Mouse (Mus musculus) brain, embryonic 14.5 days (tissue): ENCODE data around the gene Cysrt1. TPM values are rescaled to one million over a fixed set of nuclear protein-coding genes. Genes with fewer than 3 reads are reported as not detected.

Source experiments
- DNase-seq: peaks from one replicate; pipeline ENCODE4 v3.0.0-alpha.2; 2011; ENCODE audit warnings: low read depth
- CTCF ChIP-seq: fragments of 200-500 bp; IDR thresholded peaks from 2 replicates; pipeline ENCODE4 v1.5.1; 2012; ENCODE audit warnings: inconsistent platforms, mild to moderate bottlenecking, moderate library complexity, borderline replicate concordance; ENCODE audit not compliant: insufficient read depth, insufficient read length; ENCODE audit errors: extremely low read depth
- POLR2A ChIP-seq: fragments of 200-500 bp; IDR thresholded peaks from 2 replicates; pipeline ENCODE4 v1.6.1; 2012; ENCODE audit warnings: mild to moderate bottlenecking, inconsistent platforms, borderline replicate concordance; ENCODE audit not compliant: poor library complexity, insufficient read depth, insufficient read length, severe bottlenecking; ENCODE audit errors: extremely low read depth
- polyA plus RNA-seq: library from polyadenylated mRNA; depleted of rRNA; stranded (reverse); fragments of >200 nt; gene quantifications from 2 replicates; pipeline ENCODE4 v1.2.3, GENCODE M21; 2012; rRNA removed

The Cysrt1 gene
- polyA plus RNA-seq: 0.10 and 0.67 TPM in 2 replicates

DNA sequence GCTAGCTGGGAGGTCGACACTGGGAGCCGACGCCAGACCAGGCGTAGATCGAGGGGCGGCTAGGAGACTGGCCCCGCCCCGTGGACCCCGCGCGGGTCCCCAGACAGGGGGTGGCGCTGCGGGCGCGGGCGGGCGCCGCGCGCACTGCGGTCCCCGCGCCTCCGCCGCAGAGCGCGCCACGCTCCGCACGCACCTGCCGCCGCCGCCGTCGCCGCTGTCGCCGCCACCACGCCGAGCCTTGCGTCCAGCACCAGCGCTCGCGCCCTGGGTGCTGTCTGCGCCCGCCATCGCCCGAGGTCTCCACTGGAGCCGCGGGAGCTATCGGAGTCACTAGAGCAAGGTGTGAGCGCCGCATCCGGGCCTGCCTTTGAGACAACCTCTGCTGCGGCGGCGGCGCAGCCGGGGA is at the start of gene Cysrt1, which contains the start of gene Rnf208:
Cysrt1 (minus strand) TSS at position 352 of the 406 bp plus-strand sequence.
Rnf208 (plus strand) TSS at position 155 of the 406 bp plus-strand sequence.
- no peak for TF ChIP-seq CTCF
- peak; percentile 63 for TF ChIP-seq POLR2A
- DNase-seq: peak; percentile 56

DNA sequence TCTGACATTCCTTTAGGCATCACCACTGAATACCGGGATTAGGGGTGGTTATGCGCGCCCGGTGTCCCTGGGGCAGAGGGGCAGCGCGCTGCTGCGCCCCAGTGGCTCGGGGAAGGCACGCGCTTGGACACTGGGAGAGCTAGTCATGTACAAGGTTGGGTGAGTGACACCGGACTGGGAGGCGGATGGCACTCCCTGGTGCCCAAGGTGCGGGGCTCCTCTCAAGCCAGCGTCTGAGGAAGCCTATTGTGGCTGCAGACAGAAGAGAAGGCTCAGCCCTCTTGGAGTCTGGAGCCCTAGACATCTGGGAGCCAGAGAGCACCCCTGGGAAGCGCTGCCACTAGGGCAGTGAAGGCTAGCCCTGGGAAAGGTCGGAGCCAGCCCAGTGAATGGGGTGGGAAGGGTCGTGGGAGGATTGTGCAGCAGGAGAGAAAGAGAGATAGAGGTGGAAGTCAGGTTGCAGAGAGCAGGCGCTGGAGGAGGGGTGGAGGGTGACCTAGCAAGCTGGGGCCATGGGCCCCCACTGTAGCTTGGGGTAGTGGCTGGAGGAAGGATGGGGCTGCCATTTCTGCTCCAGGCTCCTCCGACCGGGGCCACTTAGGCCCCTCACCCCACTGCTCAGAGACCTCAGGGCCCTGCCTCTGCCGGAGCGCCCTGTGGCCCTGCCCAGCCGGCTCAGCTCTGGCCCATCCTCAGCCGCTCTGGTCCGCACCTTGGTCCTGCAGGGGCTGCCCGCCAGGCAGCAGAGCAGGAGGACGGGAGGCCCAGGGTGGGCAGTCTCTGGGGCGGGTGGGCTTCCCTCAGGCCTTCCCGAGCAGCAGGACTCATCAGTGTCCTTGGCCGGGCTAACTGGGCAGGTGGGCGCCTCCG is 49.2 kb upstream of the Cysrt1 start:
- TF ChIP-seq POLR2A (no peak), CTCF (no peak)
- no peak for DNase-seq

DNA sequence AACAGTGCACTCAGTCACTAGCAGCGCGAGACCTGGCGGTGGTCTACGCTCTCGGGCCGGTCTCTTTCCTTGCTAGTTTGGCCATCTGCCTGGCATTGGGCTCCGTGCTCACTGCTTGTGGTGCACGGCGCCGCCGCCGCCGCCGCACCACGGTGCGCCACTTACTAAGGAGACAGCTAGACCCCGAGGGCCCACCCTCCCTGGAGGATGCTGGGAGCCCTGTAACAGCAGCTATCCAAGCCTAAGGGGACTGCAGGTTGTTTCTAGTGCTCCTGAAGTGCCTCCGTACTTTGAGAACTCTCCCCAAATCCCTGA is 48.5 kb upstream of the Cysrt1 start:
- TF ChIP-seq CTCF (no peak), POLR2A (no peak)
- peak; percentile 39 for DNase-seq

DNA sequence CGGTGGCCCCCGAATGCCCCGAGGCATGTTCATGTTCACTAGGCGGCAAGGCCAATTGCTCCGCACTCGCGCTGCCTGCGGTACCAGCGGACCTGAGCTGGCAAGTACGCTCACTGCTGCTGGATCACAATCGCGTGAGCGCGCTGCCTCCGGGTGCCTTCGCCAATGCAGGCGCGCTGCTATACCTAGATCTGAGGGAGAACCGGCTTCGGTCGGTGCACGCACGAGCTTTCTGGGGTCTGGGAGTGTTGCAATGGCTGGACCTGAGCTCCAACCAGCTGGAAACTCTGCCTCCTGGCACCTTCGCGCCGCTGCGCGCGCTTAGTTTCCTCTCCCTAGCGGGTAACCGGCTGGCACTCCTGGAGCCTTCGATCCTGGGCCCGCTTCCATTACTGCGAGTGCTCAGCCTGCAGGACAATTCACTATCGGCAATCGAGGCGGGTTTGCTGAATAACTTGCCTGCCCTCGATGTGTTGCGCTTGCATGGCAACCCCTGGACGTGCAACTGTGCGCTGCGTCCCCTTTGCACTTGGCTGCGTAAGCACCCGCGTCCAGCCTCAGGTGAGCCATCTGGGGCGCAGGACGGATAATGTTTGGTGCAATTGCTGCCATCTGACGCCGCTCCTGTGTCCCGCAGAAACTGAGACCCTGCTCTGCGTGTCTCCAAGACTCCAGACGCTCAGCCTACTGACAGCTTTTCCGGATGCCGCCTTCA is 48.0 kb upstream of the Cysrt1 start:
- peak; percentile 63 for DNase-seq
- TF ChIP-seq POLR2A (no peak), CTCF (no peak)

DNA sequence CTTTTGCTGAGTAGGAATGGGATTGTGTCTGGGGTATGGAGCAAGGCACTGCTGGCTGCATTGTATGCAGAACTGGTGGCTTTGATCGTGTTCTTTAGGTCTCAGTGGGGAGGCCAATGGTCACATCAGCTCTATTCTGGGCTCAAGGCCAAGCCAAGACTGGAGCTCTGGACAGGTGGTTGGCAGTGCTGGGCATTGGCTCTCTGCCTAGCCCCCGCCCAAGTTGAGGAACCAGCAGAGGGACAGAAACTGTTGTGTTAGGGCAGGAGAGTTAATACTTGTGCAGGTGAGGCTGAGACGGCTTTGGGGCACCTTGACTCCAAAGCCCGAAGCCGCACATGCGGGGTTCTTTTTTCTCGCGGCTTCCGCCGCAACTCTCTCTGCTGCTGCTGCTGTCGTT is 47.4 kb upstream of the Cysrt1 start, which contains the start of gene Lrrc26:
Lrrc26 (plus strand) TSS at position 265 of the 400 bp plus-strand sequence.
- TF ChIP-seq POLR2A (no peak), CTCF (no peak)
- peak; percentile 53 for DNase-seq

DNA sequence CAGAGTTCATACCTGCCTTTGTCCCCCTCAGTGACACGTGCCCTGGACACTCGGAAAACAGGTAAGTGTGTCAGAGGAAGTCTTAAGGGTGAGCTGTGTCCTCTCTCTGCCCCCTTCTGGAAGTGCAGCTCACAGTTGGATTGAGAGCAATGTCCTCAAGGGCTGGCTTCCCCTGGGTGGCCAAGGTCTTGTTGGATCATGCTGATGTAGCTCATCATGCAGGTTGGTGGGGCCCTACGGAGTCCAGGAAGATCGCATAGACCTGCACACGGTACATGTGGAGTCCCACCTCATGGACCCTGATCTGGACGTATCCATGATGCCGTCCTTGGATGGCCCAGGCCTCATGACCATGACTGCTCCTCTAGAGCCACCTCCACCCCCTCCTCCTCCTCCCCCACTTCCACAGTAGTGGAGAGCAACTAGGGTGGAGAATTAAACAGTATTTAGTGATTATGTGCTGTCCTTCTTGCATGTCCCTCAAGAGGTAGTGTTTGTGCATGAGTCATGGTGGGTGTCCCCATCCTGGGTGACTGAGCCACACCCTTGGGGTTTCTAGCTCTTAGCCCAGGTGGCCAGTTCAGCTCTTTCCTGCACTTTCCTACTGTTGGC is 46.6 kb upstream of the Cysrt1 start:
- TF ChIP-seq POLR2A (no peak), CTCF (no peak)
- DNase-seq: no peak

DNA sequence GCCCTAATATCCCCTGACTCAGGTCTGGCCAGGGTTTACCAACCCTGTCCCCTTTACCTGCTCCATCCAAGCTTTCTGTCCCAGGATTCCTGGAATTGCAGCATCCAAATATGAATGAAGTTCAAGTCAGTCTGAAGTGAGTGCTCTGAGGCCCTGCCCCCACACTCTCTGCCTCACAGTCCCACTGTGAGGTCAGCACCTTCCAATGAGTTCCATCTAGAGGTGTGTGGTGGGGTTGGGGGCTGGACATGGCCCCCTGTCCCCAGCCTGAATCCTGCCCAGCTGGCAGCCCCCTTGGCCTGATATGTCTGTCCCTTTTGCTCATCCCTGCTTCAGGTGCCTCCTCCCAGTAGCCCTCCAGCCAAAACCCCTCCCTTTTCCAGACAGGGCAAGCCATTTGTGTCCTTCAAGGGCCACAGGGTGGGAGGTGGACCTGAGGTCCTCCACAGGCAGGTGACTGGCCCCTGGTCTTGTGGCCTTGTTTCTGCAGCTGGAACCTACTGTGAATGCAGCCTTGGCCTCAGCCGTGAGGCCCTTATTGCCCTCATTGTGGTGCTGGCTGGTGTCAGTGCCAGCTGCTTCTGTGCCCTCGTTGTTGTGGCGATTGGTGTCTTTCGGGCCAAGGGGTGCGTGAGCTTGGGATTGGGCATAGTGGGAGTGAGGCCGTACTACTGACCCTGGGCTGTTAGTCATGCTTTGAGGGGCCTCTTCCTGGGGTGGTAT is 45.8 kb upstream of the Cysrt1 start, which contains the start of gene Tmem210:
Tmem210 (plus strand) TSS at position 219 of the 723 bp plus-strand sequence.
- no peak for TF ChIP-seq POLR2A
- TF ChIP-seq CTCF: no peak
- no peak for DNase-seq

DNA sequence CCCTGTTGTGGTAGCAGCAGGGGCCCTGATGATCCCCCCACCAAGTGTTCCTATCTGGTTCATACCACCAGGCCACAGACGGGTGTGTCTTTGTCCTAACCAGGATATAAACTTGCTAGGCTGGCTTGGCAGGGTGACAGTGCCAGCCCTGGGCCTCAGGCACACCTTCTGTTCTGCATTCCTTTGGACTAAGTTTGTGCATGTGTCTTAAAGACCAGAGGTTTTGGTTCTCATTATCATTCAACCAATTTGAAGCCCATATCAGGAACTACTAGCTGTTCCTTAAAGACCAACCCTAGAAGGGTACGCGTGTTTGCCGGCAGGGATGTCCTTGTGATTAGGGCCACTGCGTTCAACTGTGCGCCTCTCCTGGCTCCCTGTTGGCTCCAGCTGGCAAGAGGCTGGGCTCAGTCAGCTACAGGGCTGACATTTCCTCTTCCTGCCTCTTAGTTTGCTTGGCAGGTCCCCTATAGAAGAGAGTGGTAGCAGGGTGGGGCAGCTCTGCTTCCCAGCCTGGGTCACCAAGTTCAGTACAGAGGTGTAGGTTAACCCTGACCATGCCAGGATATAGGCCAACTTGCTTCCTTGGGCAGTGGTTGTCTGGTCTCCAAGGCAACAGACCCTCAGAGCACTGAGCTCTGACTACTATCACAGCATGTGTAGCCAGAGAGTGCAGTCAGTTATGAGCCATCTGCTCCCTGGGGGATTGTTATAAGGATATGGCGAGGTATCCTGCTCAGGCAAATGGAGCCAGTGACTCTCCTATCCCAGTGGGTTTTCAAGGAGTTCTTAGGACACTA is 44.8 kb upstream of the Cysrt1 start:
- TF ChIP-seq POLR2A (no peak), CTCF (no peak)
- DNase-seq: no peak

DNA sequence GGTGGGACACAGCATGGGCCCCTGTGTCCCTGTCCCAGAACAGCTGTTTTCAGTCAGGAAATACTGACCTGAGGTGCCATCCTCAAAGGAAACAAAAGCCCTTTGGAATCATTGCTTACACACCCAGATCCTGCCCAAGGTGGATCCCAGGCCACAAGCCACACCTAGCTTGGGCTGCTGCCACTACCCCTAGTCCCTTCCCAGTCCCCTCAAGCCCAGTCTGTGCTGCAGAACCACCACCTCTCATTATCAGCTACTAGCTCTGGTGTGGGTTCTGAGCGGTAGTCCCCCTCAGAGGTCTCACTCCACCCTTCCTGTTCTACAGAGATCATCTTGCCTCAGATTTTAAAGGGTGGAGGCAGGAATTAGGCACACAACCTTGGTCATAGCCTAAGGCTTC is 44.1 kb upstream of the Cysrt1 start:
- DNase-seq: no peak
- TF ChIP-seq CTCF: no peak
- no peak for TF ChIP-seq POLR2A

DNA sequence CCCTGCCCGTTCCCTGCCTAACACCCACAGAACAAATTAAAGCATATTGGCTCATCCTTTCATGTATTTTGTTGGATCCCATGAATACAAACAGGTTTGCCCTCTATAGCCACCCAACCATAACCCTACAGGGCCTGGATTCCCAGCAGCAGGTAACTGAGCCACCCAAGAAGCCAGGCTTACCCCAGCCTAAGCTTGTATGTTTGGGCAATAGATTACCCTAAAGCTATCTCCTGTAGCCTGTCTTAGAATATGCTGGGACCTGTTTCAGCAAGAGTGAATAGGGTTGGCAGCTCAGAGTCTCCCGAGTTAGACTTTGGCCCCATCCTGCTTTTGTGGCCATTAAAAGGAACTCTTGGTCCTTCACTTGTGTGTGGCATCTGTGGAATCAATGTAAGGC is 43.3 kb upstream of the Cysrt1 start:
- no peak for DNase-seq
- no peak for TF ChIP-seq POLR2A

DNA sequence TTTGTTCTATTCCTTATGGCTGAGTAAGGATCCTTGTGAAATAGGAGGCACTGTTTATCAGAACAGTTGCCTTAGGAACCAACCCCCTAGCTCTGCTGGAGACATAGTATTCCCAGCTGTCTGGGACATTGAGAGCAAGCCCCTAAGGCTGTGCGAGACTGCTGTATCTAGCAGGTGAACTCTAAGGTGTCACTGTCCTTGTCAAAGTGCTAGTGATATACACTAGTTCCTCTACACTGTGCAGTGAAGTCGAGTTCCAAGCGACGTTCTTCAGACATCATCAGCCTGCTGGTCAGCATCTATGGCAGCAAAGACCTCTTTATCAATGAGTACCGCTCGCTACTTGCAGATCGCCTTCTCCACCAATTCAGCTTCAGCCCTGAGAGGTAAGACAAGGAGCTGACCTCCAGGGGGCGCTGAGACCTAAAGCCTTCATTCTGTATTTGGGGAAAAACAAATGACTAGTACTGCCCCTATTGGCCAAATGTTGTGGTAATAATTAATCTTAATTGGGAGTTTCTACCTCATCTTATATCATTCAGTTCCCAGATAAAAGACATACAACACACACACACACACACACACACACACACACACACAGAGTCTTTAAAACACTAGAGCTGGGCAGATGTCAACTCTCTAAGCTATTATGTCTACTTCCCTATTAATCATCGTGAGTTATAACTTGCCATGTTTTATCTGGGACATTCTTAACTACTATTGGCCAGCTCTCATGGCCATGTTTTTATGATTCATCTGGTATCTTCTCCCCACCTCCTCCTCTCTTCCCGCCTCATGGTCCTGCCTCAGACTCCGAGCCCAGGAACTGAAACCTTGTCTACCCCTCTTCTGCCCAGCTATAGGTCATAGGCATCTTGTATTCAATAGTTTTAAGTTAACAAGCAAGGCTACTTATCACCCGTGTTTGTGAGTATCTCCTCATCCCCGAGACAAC is 37.0 kb upstream of the Cysrt1 start:
- TF ChIP-seq CTCF (peak; percentile 78; the same call in 1 of the 2 replicates), POLR2A (no peak)
- peak; percentile 88 for DNase-seq
